Comparison of ENCODE assay signal across 22 mouse cellular contexts in genomic region chr2:69939649-69940048, GRCm38 (mm10).
"Had no signal": no experiment of that assay in that cellular context is flagged by ENCODE, and none has a peak within 500 bp of the region (broad histone marks: within the 10 kb centered on the region; RNA-seq: fewer than 3 reads in every experiment).

No protein-coding gene starts in this region.

- H3K27me3 ChIP-seq: intestine, embryonic 15.5 days; kidney, embryonic 15.5 days; limb, embryonic 12.5 days; limb, embryonic 15.5 days; midbrain, embryonic 13.5 days; neural tube, embryonic 13.5 days; stomach, embryonic 15.5 days had no signal

- H3K27ac ChIP-seq: intestine, embryonic 15.5 days; kidney, embryonic 15.5 days; limb, embryonic 12.5 days; limb, embryonic 15.5 days; midbrain, embryonic 10.5 days; midbrain, embryonic 13.5 days; neural tube, embryonic 13.5 days; stomach, embryonic 15.5 days had no signal

- H3K9ac ChIP-seq: intestine, embryonic 15.5 days; kidney, embryonic 15.5 days; limb, embryonic 12.5 days; limb, embryonic 15.5 days; midbrain, embryonic 13.5 days; neural tube, embryonic 13.5 days; stomach, embryonic 15.5 days had no signal

- DNase-seq: kidney, adult 11 months; kidney, adult 8-10 months; kidney, postnatal 10 days; kidney, postnatal 4 days; left cerebral cortex, postnatal 4 days; lung, adult 2 months; lung, postnatal 14 days; lung, postnatal 4 days; retina, postnatal 1 day; right cerebral cortex, postnatal 25 days; spleen, adult 18-20 months; thymus, postnatal 25 days had no signal

- H3K4me1 ChIP-seq: intestine, embryonic 15.5 days; kidney, embryonic 15.5 days; limb, embryonic 12.5 days; limb, embryonic 15.5 days; midbrain, embryonic 10.5 days; midbrain, embryonic 13.5 days; neural tube, embryonic 13.5 days; stomach, embryonic 15.5 days had no signal

- ATAC-seq: intestine, embryonic 15.5 days; midbrain, embryonic 13.5 days; midbrain, embryonic 16.5 days had no signal

- H3K4me3 ChIP-seq: intestine, embryonic 15.5 days; kidney, embryonic 15.5 days; limb, embryonic 12.5 days; limb, embryonic 15.5 days; midbrain, embryonic 10.5 days; midbrain, embryonic 13.5 days; myocyte; neural tube, embryonic 13.5 days; stomach, embryonic 15.5 days had no signal

- H3K9me3 ChIP-seq: intestine, embryonic 15.5 days; kidney, embryonic 15.5 days; limb, embryonic 12.5 days; limb, embryonic 15.5 days; midbrain, embryonic 10.5 days; midbrain, embryonic 13.5 days; neural tube, embryonic 13.5 days; stomach, embryonic 15.5 days had no signal

- H3K4me2 ChIP-seq: intestine, embryonic 15.5 days; kidney, embryonic 15.5 days; limb, embryonic 12.5 days; limb, embryonic 15.5 days; midbrain, embryonic 13.5 days; neural tube, embryonic 13.5 days; stomach, embryonic 15.5 days had no signal
